Mouse (Mus musculus): ENCODE data around the gene D930007J09Rik. TPM values are rescaled to one million over a fixed set of nuclear protein-coding genes. Genes with fewer than 3 reads are reported as not detected.

The D930007J09Rik gene
- polyA plus RNA-seq (2021; fragmentation: Nextera tagmentation) = not detected in 2 replicates
- long read RNA-seq, experiment 1, transcript D930007J09Rik-201 (1 exons, 393 nt) = major isoform, 5 of 5 reads
- long read RNA-seq, experiment 1, partial matches to known transcripts = 0 of 5 reads
- long read RNA-seq, experiment 1, other reads (novel, unspliced or antisense) = 0 of 5 reads
- long read RNA-seq, experiment 2 = 0 reads

DNA sequence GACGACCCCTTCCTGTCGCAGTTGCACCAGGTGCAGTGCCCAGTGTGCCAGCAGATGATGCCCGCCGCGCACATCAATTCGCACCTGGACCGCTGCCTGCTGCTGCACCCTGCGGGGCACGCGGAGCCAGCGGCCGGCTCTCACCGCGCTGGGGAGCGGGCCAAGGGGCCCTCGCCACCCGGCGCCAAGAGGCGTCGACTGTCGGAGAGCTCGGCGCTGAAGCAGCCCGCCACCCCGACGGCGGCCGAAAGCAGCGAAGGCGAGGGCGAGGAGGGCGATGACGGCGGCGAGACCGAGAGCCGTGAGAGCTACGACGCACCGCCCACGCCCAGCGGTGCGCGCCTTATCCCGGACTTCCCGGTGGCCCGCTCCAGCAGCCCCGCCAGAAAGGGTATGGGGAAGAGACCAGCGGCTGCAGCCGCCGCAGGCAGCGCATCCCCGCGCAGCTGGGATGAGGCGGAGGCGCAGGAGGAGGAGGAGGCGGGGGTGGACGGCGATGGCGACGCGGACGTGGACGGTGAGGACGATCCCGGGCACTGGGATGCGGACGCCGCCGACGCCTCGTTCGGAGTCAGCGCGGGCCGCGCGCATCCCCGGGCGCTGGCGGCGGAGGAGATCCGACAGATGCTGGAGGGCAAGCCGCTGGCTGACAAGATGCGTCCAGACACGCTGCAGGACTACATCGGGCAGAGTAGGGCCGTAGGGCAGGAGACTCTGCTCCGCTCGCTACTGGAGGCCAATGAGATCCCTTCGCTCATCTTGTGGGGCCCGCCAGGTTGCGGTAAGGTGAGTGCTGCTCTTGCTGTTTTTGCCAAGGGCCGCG lies at the start of gene D930007J09Rik:
TSS of gene D930007J09Rik (minus strand) at position 591 of the 823 bp plus-strand sequence.

DNA sequence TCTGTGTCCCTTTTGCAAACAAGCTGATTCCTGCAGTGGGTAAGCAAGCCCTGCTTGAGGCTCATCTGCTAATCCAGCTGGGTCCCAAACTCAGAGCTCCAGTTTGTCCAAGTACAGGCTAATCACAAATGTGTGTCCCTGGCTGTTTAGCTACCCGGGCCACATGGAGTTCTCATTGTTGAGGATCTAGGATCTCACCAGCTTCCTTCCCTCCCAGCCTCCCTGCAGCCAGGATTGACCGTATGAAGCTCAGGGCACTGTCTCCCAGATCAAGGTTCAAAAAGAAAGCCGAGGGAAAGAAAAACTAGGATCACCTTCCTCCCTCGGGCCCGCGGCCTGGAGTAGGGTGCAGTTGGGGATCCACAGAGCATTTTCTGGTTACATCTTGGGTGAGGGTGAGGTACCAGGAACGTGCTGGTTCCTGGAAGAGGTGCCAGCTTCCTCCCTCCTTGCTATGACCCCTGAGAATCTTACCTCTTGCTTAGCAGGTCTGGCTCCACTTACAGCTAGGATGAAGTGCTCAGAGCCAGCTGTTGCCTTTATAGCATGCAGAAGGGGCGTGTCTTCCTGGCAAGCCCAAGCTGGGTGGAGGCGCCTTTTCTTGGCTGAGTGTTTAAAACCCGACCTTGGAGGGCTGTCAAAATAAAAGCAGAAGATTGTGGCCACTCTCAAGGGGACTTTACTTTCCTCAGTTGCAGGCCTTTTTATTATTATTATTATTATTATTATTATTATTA lies 48.2 kb upstream of the D930007J09Rik start, which contains the start of gene Serpinb1a:
TSS of gene Serpinb1a (minus strand) at position 518 of the 737 bp plus-strand sequence.

DNA sequence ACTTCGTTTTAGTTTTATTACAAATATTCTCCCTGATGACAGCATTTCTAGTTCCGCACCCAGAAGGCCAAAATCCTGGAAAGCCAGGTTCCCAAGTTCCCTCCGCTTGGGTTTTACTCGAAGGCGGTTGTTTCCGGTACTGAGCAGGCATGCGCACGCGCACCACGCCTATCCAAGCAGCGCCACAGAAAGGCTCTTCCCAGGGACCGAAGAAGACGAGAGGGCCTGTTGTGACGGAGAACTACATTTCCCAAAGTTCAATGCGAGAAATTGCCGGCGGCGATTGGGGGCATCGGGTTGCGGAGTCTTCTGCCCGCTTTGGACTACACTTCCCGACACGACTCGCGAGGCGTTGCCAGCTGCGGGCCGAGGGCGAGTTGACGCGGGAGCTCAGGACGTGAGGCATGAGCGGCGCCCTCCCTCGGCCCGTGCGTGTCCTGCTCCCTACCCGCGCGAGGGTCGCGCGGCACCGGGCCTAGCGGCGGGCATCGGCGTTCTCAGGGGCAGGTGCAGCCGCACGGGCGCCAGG lies 892 bp downstream of the D930007J09Rik start, which contains the start of gene Wrnip1:
TSS of gene Wrnip1 (plus strand) at position 346 of the 529 bp plus-strand sequence.

DNA sequence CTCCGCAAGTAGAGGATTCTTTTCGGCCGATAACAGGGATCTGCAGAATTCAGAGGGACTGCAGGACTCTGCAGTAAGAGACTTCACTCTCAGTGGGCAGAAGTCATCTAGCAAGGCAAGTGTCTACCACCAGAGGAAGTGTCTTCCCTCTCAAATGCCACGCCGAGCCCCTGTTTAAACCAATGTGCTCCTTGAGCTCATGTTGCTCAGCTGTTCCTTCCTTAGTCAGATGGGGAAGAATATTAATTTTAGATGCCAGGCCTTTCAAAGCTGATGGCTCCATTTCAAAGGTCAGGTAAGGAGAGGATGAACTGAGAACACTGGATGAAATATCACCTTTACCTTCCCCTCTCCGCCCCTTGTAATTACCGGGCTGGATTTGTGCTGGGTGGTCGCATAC lies 18.8 kb downstream of the D930007J09Rik start, which contains the start of gene Mylk4:
TSS of gene Mylk4 (minus strand) at position 139 of the 400 bp plus-strand sequence.

Other genes with a start within 250 kb of the D930007J09Rik start
- 0.13 TPM in 1 of 2 replicates, not detected in the other for gene Mylk4, start 18.9 kb downstream of the D930007J09Rik start, polyA plus RNA-seq (2021; fragmentation: Nextera tagmentation)
- 20.5 and 48.2 TPM in 2 replicates for gene Wrnip1, start 811 bp downstream of the D930007J09Rik start, polyA plus RNA-seq (2021; fragmentation: Nextera tagmentation)
- 16.1 and 23.8 TPM in 2 replicates for gene Serpinb1a, start 48.3 kb upstream of the D930007J09Rik start, polyA plus RNA-seq (2021; fragmentation: Nextera tagmentation)
- gene Serpinb1c, start 95.4 kb upstream of the D930007J09Rik start, polyA plus RNA-seq (2021; fragmentation: Nextera tagmentation) = not detected in 2 replicates
- gene Serpinb6b, start 162.4 kb upstream of the D930007J09Rik start, polyA plus RNA-seq (2021; fragmentation: Nextera tagmentation) = 1.9 and 2.0 TPM in 2 replicates
- 3.8 and 4.6 TPM in 2 replicates for gene Serpinb9, start 200.4 kb upstream of the D930007J09Rik start, polyA plus RNA-seq (2021; fragmentation: Nextera tagmentation)
- 0.03 TPM in 1 of 2 replicates, not detected in the other for gene Serpinb9b, start 224.6 kb upstream of the D930007J09Rik start, polyA plus RNA-seq (2021; fragmentation: Nextera tagmentation)

Data from left cerebral cortex, adult 6 months (tissue).